Mouse (Mus musculus) spleen, adult 2 months (tissue): ENCODE results near the gene Jak1.

Experiments used
- CTCF ChIP-seq: fragments of 200-500 bp; IDR thresholded peaks from 2 replicates; pipeline ENCODE4 v1.5.1; 2011; ENCODE audit warnings: mild to moderate bottlenecking, inconsistent platforms; ENCODE audit not compliant: insufficient read depth, insufficient read length, insufficient replicate concordance; ENCODE audit errors: extremely low read depth
- POLR2A ChIP-seq: fragments of 200-500 bp; IDR thresholded peaks from 2 replicates; pipeline ENCODE4 v1.6.1; 2011; ENCODE audit warnings: low read depth, low read length, inconsistent platforms

GRCm38 (mm10) chr4:101202626-101203025, 62.5 kb downstream of the Jak1 start:
- no peak for TF ChIP-seq POLR2A
- TF ChIP-seq CTCF, result no peak
